Mouse (Mus musculus): ENCODE data around the gene Akna.

DNA sequence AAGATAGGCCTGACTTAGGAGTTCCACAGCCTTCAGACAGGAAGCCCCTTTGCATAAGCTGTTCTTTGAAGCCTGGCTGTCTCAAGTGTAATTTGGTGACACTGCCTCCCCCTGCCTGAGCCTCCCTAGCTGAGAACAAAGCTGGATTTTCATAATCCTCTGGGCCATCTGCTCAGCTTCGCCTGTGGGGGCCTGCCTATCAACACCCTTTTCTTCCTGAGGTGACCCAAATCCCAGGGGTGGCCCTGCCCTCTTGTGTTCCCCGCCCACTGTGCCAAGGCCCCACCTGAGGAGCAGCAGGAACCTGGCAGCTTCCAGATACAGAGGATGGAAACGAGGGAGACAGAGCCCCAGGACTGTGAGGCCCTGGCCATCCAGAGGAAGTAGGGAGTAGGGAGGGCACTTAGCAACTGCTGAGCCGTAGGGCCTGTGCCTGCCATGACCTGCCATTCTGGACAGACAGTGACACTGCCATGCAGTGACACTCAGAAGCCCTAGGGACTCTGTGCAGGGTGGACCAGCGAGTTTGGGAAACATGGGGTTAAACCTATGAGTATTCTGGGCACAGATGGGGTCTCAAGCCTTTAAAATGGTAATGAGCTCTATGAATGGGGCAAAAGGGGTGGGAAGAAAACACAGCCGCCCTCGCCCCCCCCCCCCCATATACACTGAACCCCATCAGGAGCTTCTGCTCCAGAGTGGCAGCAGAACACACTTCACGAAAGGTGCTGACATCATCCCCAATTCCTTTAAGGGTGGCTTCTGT is 13.8 kb downstream of the Akna start:
- no peak for TF ChIP-seq POLR2A (IDR thresholded peaks at IDR 0.05; ENCODE audit: extremely low read depth, insufficient read depth, low read length)
- no peak for TF ChIP-seq CTCF (IDR thresholded peaks at IDR 0.05; ENCODE audit: low read depth, low read length)
